Mouse (Mus musculus): ENCODE data around the gene Dcst1.

GRCm38 (mm10) chr3:89336529-89336928, 28.5 kb downstream of the Dcst1 start:
- TF ChIP-seq CTCF (conservative IDR thresholded peaks at IDR 0.05; ENCODE audit: low read length) (no peak), NANOG (IDR thresholded peaks at IDR 0.05; ENCODE audit: borderline replicate concordance, low read length) (no peak)
